Mouse (Mus musculus) neural tube, embryonic 10.5 days (tissue): ENCODE results near the gene Ccl12.

ENCODE experiments used
- DNase-seq: peaks from one replicate; pipeline ENCODE4 v3.0.0-alpha.2; 2017; ENCODE audit warnings: low spot score; ENCODE audit errors: extremely low spot score

Gene Ccl12

DNA sequence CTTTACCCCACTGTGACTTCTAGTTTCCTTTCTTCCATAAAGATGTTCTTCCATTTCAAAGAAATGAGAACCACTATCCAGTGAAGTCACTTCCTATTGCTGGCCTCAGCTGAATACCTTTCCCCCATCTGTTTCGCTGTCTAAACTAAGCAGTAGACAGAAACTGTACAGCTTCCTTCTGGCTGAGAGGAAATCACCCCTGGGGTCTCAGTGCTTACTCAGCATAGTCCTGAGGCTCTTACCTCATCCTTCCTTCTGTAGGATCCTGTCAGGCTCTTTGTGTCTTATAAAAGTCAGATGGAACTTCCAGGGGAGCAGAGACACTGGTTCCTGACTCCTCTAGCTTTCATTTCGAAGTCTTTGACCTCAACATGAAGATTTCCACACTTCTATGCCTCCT, at the start of gene Ccl12:
Gene Ccl12 (plus strand): TSS at position 317 of the 400 bp plus-strand sequence.
- no peak for DNase-seq

DNA sequence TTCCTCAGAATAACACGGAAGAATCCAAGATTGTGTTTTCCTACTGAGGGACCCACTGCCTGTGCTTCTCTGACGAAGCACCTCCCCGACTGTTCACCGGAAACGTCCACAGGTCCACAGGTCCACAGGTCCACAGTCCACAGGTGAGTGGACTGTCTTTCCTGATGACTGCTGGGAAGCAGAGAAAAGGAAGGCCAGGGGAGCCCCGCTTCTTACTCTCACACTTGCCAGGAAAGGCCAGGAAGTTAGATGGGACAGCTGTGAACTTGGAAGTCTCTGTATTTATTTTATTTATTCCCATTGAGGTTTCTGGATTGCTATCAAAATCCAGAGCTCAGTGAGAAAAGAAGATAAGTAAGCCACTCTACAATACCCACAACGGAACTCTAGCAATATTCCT, 47.8 kb upstream of the Ccl12 start:
- DNase-seq = no peak

DNA sequence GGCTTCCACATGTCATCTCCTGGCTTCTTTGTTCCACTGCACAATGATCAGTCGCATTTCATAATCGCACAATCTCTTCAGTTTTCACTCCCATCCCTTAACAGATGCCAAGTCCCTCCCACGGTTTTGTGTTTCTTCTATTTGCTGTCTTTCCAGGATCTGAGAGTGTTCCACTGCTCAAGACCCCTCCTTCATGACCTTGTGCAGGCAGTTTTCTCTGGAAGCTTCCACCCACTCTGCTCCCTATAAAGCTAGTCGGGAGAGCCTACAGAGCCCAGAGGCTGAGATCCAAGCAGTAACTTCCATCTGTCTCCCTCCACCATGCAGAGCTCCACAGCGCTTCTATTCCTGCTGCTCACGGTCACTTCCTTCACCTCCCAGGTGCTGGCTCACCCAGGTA, 44.0 kb upstream of the Ccl12 start, which contains the start of gene Ccl11:
Gene Ccl11 (plus strand): TSS at position 178 of the 400 bp plus-strand sequence.
- DNase-seq = no peak

DNA sequence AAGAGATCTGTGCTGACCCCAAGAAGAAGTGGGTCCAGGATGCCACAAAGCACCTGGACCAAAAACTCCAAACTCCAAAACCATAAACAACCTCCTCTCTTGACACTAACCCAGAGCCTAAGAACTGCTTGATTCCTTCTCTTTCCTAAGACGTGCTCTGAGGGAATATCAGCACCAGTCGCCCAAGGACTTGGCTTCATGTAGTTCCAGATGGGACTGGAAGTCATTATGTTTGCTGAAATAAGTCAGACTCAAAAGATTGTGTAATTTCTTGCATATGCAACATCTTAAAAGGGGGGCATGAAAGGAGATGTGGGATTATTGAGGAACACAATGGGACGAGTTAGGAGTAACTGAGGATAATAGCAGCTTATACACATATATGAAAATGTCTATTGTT, 39.4 kb upstream of the Ccl12 start:
- no peak for DNase-seq

DNA sequence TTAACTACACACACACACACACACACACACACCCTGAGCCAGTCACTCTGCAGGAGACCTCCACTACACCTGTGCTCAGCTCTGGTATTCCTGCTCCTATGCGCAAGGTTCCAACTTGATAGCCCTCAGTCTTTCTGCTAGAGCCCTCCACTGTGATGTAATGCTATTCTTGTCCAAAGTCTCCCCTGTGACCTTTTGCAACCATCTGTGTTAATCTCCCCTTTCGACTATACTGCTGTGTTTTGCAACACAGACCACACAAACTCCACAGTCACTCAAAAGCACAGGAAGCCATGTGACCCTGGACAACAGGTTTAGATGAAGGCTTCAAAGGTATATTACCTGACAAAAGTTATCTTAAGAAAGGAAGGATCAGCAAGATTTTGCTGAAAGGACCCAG, 38.2 kb upstream of the Ccl12 start:
- DNase-seq = no peak

DNA sequence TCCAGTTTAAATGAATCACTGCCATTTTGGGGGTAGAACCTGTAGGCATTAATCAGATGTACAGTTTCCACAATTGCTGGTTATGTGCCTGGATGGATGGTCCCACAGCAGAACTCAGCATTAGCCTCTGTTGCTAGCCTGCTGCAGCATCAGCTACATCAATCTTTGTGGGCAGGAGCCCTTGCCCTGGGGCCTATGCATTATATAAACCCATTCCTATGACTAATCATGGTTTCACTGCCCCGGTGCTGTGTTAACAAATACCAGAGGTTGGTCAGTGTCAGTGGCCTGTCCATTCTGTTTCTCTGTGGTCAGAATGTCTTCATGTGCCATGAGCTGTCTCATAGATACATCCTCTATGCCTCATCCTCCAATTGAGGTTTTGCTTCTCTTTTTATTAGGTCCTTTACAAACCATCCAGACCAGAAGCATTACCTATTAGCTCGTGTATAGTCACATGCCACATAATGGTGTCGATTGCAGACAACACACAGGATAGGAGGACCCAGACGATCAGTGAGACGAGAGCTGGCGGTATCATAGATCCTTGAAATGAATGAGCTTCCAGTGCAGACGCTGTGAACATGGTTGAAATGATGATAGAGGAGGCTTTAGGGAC, 34.6 kb upstream of the Ccl12 start:
- no peak for DNase-seq

DNA sequence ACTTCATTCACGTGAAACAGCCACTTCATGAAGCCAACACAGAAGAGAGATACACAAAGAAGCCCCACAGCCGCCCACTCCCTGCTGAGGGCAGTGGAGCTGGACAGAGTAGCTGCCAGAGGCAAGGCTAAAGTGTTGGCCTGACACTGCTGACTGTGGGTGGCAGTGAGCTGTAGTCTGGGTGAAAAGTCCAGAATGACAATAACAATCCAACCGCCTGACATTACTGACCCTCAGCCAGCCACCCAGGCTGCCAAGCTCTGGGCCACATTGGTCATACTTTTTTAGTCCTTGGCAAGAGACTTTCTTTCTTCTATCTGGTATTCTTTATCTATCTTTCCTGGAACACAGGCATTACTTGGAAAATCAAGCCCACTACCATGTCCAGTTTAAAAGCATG, 30.6 kb upstream of the Ccl12 start:
- no peak for DNase-seq

DNA sequence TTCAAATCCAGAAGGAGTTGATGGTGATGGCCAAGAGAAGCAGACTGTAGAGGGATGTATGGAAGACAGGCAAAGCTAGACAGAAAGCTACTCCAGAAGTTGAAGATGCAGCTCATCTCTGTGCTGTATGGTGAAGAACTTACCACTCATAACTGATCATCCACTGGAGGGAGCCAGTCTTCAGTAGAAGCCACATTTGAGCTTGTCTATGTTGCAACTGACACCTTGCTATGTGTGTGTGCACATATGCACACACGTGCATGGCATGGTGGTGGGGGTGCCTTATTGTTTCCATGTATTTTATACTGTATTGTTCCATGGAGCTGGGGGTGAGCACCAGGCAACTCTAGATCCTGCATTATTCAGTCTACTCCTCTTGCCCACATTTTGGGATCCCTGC, 29.3 kb upstream of the Ccl12 start:
- DNase-seq = no peak

DNA sequence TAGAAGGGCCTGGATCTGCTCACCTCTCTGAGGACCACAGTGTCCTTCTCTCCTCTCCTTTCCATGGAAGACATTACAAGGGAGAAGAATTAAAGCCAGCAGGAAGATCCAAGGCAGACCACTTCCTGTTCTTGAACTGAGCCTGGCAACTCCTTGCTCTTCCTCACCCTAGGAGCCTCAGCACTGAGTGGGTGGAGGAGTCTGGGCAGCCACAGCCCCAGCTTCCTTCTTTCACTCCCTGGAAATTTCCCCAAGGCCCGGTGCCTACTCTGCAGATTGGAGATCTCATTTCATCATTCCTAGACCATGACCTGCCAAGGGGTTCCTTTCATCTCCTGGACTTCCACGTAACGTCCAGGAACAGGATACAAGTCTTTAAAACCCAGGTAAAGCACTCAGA, 28.7 kb upstream of the Ccl12 start:
- no peak for DNase-seq

DNA sequence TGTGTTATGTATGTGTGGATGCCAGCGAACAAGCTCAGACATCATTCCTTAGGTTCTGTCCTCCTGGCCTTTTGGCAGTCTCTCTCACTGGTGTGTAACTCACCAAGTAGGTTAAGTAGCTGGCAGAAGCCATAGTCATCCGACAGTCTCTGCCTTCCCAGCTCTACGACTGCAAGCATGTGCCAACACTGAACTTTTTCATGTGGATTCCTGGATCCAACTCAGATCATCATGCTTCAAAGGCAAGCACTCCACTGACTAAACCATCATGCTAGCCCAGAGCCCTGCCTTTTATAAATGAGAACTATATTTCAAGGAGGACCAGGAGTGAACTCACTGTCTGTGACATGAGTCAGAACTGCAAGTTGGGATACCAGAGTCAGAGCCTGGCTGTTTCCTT, 28.0 kb upstream of the Ccl12 start:
- DNase-seq = no peak

DNA sequence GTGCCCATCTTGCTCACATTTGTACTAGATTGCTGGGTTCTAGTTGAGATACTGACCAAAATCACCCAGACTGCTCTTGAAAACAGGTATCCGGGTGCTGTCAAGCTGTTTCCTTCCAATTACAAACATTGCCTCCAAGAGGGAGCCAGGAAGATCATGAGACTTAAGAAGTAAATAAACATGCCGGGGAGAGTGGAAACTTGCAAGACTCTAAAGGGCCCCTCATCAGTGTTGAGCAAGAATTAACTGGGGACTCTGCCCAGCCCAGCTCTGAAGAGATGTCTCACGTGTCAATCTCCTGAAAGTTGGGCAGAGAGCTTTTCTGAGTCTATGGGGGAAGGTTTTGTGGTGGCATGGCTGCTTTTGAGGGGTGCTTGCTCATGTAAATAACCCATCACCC, 24.6 kb upstream of the Ccl12 start:
- DNase-seq = no peak

DNA sequence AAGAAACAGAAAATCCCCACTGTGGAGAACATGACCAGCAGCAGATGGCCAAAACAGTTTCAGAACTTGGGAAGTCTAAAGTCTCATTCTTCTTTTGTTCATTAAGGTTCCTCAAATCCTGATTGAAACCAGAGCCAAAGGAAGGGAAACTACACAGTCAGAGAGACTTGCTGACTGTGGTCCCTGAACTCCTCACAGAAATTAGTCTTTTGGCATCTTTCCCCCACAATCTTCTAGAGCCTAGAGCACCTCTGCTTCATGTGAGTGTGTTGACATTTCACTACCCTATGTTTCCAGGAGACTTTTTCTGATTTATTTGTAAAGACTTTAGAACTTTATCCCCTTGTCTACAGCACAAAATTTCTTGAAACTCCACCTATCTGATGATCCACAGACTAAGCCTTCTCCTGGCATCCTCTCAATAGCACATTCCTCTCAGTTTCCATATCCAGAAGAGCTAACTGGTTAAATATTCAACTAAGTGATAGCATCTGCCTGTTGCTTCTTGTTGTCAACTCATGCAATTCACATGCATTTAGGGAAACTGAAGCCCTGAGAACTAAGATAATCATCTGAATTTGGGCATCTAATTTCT, 23.4 kb upstream of the Ccl12 start:
- DNase-seq = no peak

DNA sequence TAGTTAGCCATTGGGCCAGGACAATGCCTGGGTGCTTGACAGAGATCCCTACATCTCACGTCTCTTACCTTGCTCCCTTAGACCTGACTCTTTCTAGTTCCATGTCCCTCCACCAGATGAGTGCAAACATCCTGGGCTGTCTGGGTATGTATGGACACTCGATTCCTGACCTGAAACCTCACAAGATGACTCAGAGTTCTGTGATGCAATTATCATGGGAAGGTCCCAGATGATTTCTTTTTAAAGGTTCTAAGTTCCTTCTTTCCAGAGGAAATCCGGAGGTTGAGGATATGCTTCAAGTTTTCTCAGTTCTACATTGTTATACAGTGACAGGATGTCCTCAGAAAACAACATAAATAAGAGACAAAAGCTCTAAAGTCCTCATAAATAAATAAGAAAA, 20.8 kb upstream of the Ccl12 start:
- DNase-seq = no peak

DNA sequence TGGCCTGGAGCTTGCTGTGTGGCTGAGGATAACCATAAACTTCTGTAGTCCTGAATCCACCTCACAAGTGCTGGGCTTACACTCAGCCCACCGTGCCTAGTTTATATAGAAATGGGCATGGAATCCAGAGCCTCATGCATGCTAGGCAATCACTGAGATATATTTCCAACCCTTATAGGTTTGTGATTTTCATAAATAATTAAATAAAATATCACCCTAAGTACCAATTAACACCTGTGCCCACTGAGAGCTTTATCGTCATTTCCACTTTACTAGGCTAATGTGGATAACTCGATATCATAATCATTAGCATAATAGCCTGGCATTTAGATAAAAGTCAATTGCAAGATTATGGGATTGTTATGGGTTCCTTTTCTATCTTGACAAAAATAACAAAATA, 17.3 kb upstream of the Ccl12 start:
- no peak for DNase-seq

DNA sequence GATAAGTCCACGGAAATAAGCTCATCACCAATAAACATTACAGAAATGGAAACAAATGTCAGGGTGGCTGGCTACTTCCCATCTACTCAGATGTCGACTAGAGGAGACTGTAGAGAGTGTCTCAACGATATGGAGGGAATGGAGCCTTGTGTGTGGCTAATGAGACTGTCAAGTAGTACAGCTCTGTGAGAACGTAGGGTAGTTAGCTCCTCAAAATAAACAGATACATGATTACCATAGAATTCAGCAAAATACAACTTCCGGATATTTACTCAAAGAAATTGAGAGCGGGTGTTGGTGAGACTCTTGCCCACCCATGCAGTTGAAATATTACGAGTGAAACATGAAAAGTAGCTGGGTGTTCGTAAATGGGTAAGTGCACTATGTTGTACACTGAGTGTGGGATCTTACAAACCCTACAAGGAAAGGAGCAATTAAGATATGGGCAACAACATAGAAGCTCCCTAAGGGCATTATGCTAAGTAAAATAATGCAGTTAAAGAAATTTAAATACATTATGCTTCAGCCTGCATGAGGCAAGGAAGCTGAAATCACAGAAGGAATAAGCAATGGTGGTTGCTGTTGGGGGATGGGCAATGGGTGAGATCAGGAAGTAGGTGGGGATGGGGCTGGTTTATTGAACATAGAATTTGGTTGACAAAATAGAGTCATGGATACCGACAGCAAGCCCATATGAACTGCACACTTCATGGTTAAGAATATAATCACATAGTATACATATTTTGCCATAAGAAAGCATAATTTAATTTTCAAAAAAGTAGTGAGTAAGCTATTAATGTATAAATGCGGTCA, 1.9 kb upstream of the Ccl12 start:
- DNase-seq = no peak

DNA sequence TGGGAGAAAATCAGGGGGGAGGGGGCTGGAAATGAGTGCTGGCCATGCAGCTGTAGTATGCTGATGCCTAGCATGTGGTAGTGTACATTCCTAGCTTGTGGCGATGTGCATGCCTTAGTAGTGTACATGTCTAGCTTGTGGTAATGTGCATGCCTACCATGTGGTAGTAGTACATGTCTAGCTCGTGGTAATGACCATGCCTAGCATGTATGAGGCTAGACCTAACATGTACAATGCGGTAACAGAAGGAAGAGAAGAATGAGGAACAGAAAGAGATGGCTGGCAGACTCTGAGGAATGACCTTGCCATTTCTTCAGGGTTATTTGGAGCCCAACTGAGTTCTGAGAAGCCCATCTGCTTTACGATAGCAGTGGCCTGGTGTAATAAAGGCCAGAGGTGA, 558 bp upstream of the Ccl12 start:
- DNase-seq = no peak

DNA sequence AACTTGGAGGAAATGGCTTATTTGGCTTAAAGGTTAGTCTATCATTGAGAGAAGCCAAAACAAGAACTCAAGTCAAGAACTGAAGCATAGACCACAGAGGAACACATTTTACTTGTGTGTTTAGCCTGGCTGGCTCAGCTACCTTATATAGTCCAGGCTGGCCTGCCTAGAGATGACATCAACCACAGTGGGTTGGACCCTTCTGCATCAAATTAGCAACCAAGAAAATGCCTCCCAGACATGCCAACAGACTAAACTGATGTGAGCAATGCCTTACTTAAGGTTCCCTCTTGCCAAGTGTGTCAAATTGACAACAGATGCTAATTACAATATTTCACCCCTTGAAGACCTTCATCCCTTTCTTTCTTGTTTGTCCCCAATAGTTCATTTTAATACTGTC, 8.0 kb downstream of the Ccl12 start:
- DNase-seq = no peak

DNA sequence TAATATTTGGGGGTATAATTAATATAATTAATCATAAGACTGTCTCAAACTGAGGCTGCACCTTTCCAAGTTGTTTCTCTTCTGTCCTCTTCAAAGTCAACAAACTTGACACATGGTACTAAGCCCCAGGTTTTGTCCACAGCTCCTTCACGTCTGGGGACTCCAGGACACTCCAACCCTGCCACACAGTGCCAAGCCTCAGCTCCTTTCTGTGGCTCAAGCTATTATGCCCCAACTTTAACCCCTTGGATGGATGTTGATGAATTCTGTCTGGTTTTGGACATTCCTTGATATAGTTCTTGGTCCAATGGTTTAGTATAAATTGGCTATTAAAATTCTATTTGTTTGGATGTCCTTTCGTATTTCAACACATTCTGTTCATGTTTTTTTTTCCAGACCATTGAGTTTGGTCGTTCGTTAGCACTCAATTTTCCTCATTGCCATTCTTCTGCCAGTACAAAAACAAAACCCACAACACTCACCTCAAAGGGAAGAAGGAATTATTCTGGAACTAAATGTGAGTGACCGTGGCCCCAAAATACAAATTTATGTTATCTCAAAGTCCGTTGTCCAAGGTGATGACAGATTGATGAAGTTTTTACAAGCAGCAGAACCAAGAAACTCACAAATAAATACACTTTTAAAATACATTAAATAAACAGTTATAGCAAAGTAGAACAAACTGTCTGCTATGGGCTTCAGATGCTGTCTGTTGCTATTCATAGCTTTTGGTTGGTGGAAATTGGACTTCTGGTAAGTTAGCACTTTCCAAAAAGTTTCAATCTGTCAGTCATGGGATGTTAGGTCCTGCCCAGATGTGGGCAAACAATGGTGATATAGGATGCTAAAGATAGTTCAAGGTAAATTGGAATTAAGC, 9.0 kb downstream of the Ccl12 start:
- DNase-seq = no peak

DNA sequence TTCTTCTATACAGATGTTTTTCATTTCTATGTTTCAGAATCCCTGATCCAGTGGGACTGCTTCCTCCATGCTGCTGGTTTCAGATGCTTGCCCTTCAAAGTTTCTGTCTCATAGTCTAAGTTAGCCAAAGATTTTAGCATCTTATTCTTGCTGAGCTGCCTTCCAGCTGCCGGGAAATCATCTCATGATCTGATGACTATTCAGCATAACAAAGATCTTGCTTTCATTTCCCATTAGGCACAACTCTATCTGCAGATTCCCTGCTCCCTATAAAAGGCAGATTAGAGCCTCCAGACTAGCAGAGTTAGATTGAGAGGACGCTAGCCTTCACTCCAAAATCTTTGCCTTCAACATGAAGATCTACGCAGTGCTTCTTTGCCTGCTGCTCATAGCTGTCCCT, 13.2 kb downstream of the Ccl12 start, which contains the start of gene Ccl8:
Gene Ccl8 (plus strand): TSS at position 301 of the 400 bp plus-strand sequence.
- no peak for DNase-seq

DNA sequence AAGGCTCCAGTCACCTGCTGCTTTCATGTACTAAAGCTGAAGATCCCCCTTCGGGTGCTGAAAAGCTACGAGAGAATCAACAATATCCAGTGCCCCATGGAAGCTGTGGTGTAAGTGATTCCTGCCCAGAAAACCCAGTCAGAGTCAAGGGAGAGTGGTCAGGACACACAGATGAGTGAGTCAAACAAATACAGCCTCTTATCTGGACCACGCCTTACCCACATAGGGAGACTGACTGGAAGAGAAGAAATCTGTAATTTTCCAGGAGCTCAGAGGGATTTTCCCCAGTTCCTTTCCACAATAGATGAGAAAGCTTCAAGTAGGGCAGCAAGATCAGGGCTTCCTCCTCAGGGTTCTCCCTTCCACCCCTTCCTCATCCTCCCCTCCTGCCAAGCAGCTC, 14.4 kb downstream of the Ccl12 start:
- no peak for DNase-seq

DNA sequence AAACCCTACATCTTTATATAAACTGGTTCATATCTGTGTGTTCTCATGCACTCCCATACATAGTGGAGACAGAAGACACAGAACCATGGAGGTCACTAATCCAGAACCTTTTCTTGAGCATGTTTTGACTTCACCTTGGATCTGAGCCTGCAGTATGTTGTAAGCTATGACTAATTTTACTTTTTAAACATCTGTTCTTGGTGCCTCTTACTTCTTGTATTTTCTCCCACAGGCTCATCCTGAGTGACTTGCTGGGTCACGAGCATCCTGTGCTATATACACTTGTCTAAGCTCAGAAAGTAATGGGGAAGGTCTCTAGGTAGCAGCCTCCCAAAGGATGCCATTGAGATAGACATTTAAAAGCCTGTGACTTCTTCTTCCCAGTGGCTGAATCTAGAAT, 31.3 kb downstream of the Ccl12 start:
- no peak for DNase-seq

DNA sequence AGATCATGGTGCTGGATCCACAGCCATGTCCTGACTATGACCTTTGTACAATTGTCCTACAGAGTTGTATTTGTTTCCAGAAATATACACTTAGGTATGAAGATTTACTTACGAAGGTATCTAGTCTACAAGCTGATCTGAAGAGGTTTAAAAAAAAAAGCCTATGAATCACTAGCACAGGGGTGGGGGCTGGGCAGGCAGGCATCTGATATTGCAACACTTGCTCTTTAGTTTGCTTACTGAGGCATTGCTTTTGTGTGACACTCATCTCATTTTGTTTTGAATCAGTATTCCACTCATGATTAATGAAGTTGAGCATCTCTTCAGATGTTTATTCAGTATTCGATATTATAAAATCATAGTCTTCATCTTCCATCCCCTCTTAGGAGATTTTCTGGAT, 34.6 kb downstream of the Ccl12 start:
- DNase-seq = no peak
